Mouse (Mus musculus) forebrain, postnatal 0 days (tissue): ENCODE results near the gene Cln5. TPM values are rescaled to one million over a fixed set of nuclear protein-coding genes. Genes with fewer than 3 reads are reported as not detected.

ENCODE experiments used
- ATAC-seq: fragments of 200-750 bp; cut with Nextera tagmentation; 2 replicates; pipeline ENCODE4 v1.8.0; 2017; ENCODE audit warnings: mild to moderate bottlenecking, moderate library complexity
- DNase-seq: peaks from one replicate; pipeline ENCODE4 v3.0.0-alpha.2; 2015
- H3K27ac ChIP-seq: fragments of 300-500 bp; sonication (generic); 2 replicates; pipeline ENCODE4 v1.5.1; 2014; ENCODE audit warnings: low read depth, mild to moderate bottlenecking, antibody characterized with exemption, low read length, moderate library complexity, mixed read lengths
- H3K27me3 ChIP-seq: fragments of 300-500 bp; sonication (generic); 2 replicates; pipeline ENCODE4 v1.6.1; 2014; ENCODE audit warnings: mild to moderate bottlenecking, low read length, mixed read lengths; ENCODE audit not compliant: insufficient read depth
- H3K36me3 ChIP-seq: fragments of 300-500 bp; sonication (generic); 2 replicates; pipeline ENCODE4 v1.6.1; 2014; ENCODE audit warnings: mild to moderate bottlenecking, moderate library complexity; ENCODE audit not compliant: insufficient read depth
- H3K4me1 ChIP-seq: fragments of 300-500 bp; sonication (generic); 2 replicates; pipeline ENCODE4 v1.6.1; 2014; ENCODE audit warnings: antibody characterized with exemption; ENCODE audit not compliant: insufficient read depth
- H3K4me2 ChIP-seq: fragments of 300-500 bp; sonication (generic); 2 replicates; pipeline ENCODE4 v1.6.1; 2014; ENCODE audit warnings: low read depth, mild to moderate bottlenecking, moderate library complexity
- H3K4me3 ChIP-seq: fragments of 300-500 bp; sonication (generic); 2 replicates; pipeline ENCODE4 v1.5.1; 2014; ENCODE audit warnings: low read depth, low read length, mixed read lengths
- H3K9ac ChIP-seq: fragments of 300-500 bp; sonication (generic); 2 replicates; pipeline ENCODE4 v1.6.1; 2014; ENCODE audit warnings: mild to moderate bottlenecking
- H3K9me3 ChIP-seq: fragments of 300-500 bp; sonication (generic); 2 replicates; pipeline ENCODE4 v1.6.1; 2016; ENCODE audit warnings: low read length
- CTCF ChIP-seq: sonication (generic); IDR thresholded peaks from 2 replicates; pipeline ENCODE4 v1.5.1; 2016; ENCODE audit warnings: antibody characterized with exemption, control low read depth, low read depth
- WGBS: fragments of 180-500 bp; shearing (Covaris S2); extraction: QIAGEN DNeasy Blood & Tissue Kit; methylation state at CpG from one replicate; pipeline ENCODE4 v1.1.7; 2014; 5-methylcytosine and 5-hydroxymethylcytosine counted together
- polyA plus RNA-seq: library from polyadenylated mRNA; unstranded; fragments of >200 nt; fragmentation: Nextera tagmentation; extraction: Ambion mirVana; gene quantifications from 2 replicates; pipeline ENCODE4 v1.2.1, GENCODE M21; 2015
- total RNA-seq: library from RNA; depleted of rRNA; stranded (reverse); fragments of >200 nt; gene quantifications from 2 replicates; pipeline ENCODE4 v1.2.3, GENCODE M21; 2014; rRNA removed

Cln5 gene
- total and polyA plus RNA-seq, 2 experiments from 2014 or later, result 8.8 to 9.7 TPM

- WGBS, result 78% methylated on average over 3 of the region's 3 CpGs
- DNase-seq, result no peak
- H3K27me3 ChIP-seq, result no peaks in the 10 kb centered on the region
- no peak overlapping the region for H3K27ac ChIP-seq
- H3K36me3 ChIP-seq, result peaks cover 33% of the 10 kb centered on the region
- H3K9ac ChIP-seq, result no peak overlapping the region
- no peak overlapping the region for H3K4me3 ChIP-seq
- no peak; the same call in 1 of the 2 replicates for ATAC-seq
- no peak for TF ChIP-seq CTCF
- H3K4me1 ChIP-seq, result no peaks in the 10 kb centered on the region
- H3K9me3 ChIP-seq, result no peaks in the 10 kb centered on the region
- no peak overlapping the region for H3K4me2 ChIP-seq
These were observed 42.8 kb downstream of the Cln5 start for GRCm38 (mm10) chr14:103112606-103113363.

GRCm38 (mm10) chr14:103114994-103115670, 45.1 kb downstream of the Cln5 start:
- WGBS, result 94% methylated on average over 3 of the region's 3 CpGs
- H3K27me3 ChIP-seq, result no peaks in the 10 kb centered on the region
- H3K4me1 ChIP-seq, result no peaks in the 10 kb centered on the region
- no peaks in the 10 kb centered on the region for H3K9me3 ChIP-seq
- no peak for TF ChIP-seq CTCF
- no peak overlapping the region for H3K4me3 ChIP-seq
- ATAC-seq (no peak), DNase-seq (no peak)
- no peak overlapping the region for H3K27ac ChIP-seq
- no peak overlapping the region for H3K9ac ChIP-seq
- H3K4me2 ChIP-seq, result no peak overlapping the region
- peaks cover 42% of the 10 kb centered on the region for H3K36me3 ChIP-seq

GRCm38 (mm10) chr14:103125756-103126155, 55.7 kb downstream of the Cln5 start:
- 85% methylated on average over 6 of the region's 6 CpGs for WGBS
- Histone ChIP-seq H3K9me3 (no peaks in the 10 kb centered on the region), H3K27me3 (no peaks in the 10 kb centered on the region), H3K4me3 (no peak overlapping the region), H3K9ac (no peak overlapping the region), H3K4me2 (no peak overlapping the region), H3K27ac (no peak overlapping the region), H3K36me3 (peaks cover 69% of the 10 kb centered on the region), H3K4me1 (no peaks in the 10 kb centered on the region)
- TF ChIP-seq CTCF, result no peak
- ATAC-seq (no peak), DNase-seq (no peak)

Other genes with a start within 250 kb of the Cln5 start
- gene Kctd12, start 87.6 kb upstream of the Cln5 start, total RNA-seq, result 101 TPM in 2 replicates
- gene Kctd12, start 87.6 kb upstream of the Cln5 start, polyA plus RNA-seq, result 12.4 and 14.3 TPM in 2 replicates
- gene Acod1, start 23.2 kb upstream of the Cln5 start, total RNA-seq, result 0.08 TPM in 1 of 2 replicates, not detected in the other
- not detected in 2 replicates for gene Acod1, start 23.2 kb upstream of the Cln5 start, polyA plus RNA-seq
- gene Fbxl3, start 29.4 kb downstream of the Cln5 start, total RNA-seq, result 63.9 and 77.4 TPM in 2 replicates
- 18.0 and 22.7 TPM in 2 replicates for gene Fbxl3, start 29.4 kb downstream of the Cln5 start, polyA plus RNA-seq